Mouse (Mus musculus): Measurements from ENCODE around the gene Tle2. TPM values are rescaled to one million over a fixed set of nuclear protein-coding genes. Genes with fewer than 3 reads are reported as not detected.

Tle2 gene
- total RNA-seq (2021) = 10 to 100 TPM; 36.2 to 40.7 TPM
- long read RNA-seq, experiment 1, transcript Tle2-206 (19 exons, 2,735 nt) = major isoform, 6 of 39 reads
- long read RNA-seq, experiment 1, partial matches to known transcripts = 2 of 39 reads
- long read RNA-seq, experiment 1, other reads (novel, unspliced or antisense) = 26 of 39 reads
- long read RNA-seq, experiment 2, transcript Tle2-206 (19 exons, 2,735 nt) = major isoform, 6 of 53 reads
- long read RNA-seq, experiment 2, partial matches to known transcripts = 3 of 53 reads
- long read RNA-seq, experiment 2, other reads (novel, unspliced or antisense) = 39 of 53 reads

DNA sequence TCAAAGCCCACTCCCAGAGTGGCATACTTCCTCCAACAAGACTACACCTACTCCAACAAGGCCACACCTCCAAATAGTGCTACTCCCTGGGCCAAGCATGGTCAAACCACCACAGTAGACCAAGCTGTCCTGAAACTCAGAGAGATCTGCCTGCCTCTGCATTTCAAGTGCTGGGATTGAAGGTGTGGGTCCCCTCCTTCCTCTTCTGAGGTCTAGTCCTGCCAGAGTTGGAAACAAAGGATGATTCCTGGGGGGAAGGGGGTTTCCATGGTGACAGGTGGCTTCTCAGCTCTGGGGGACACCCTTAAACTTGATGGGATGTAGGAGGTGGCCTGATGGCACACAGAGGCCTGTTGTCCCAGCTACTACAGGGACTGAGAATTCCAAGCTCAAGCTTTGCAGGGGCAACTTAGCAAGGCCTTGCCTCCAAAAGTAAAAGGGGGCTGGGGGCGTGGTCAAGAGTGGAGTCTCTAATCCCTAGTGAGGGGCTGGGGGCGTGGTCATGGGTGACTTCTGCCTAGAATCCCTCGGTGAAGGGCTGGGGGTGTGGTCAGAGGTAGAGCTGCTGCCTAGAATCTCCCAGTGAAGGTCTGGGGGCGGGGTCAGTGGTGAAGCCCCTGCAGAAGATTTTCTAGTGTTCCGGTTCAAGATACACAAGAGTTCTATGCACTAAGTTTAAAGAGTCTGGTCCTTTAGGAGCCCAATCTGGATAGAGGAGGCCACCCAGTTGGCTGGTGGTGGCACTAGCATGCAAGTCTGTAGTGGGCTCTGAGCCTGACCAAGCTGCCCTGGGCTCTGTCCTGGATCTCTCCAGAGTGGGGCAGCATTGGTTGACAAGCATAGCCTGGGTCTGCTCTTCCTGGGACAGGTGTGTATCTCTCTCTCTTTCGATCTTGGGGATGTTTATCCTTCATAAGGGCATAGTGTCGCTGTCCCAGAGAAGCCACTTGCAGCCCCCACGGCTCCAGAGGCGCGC lies at the start of gene Tle2:
TSS of gene Tle2 (plus strand) at position 481 of the 976 bp plus-strand sequence.
- peak within 1 kb of the TSS; percentile 80 for H3K4me3 ChIP-seq
- H3K27ac ChIP-seq = peak within 1 kb of the TSS; percentile 79
- no peak for TF ChIP-seq CTCF (IDR thresholded peaks at IDR 0.05)
- intact Hi-C loops (cut with DNase I) = loop anchor here (2.0 kb wide), 1 partner anchor 22 kb away; no protein-coding TSS in a partner anchor
- no peak for DNase-seq (ENCODE audit: extremely low spot score in 1 of 2, low spot score in 2 of 2)

DNA sequence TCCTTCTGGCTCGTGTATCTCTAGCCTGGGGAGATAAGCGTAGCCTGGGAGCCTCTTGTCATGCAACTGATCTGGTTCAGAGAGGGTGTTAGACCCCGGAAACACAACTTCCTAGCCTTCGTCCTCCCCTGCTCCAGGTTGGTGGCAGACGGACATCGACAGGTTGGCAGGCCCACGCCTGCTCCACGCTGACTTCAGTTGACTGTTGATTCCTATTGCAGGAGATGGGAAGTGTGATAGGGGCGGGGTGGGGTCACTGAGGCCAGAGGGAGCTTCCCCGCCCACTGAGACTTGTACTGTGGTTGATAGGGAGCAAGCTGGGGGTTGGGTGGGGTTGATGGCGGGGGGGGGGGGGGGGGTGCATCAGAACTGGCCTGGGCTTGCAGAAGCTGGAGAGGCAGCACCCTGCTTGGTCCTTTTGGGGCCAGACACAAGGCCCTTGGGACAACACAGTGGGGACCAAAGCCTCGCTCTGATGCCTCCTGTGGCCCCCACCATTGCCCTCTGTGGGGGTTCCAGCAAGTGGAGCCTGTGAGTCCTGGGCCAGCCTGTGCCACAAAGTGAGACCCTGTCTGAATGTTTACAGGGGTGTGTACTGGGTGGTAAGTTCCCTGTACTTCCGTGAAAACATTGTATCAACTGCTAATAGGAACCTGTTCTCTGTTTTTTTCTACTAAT lies 49.2 kb upstream of the Tle2 start:
- no peak for DNase-seq (ENCODE audit: extremely low spot score in 1 of 2, low spot score in 2 of 2)
- intact Hi-C loops (cut with DNase I) = no loop called here

DNA sequence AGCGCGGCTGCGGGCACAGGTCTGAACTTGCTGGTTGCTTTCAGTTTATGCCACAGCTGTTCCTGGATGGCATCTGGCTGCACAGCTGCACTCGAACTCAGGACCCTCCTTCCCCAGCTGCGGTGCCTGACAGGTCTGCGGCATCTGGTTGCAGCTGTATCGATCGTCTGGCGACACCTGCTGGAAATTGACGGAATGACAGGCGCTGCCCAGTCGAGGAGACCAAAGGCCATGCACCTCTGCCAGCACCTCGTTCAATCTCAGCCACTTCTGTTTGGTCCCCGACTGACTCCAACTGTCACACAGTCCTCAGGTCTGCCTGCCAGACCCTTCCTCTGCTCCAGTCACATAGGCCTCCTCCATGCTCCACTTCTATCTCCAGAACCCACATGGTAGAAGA lies 47.6 kb upstream of the Tle2 start:
- TF ChIP-seq CTCF (IDR thresholded peaks at IDR 0.05) = peak; percentile 99
- Histone ChIP-seq H3K4me3 (no peak overlapping the region), H3K27ac (no peak overlapping the region)
- DNase-seq (ENCODE audit: extremely low spot score in 1 of 2, low spot score in 2 of 2) = peak; percentile 72 to 73
- intact Hi-C loops (cut with DNase I) = loop anchor here (1.0 kb wide), 1 partner anchor 24 kb away; no protein-coding TSS in a partner anchor

More for the DNA sequence above, 49.2 kb upstream of the Tle2 start:
- H3K27ac ChIP-seq = 0 out of 2 replicates have a peak overlapping the region, but pooled peaks have one; percentile 2
- no peak for TF ChIP-seq CTCF (IDR thresholded peaks at IDR 0.05)
- H3K4me3 ChIP-seq = no peak overlapping the region

DNA sequence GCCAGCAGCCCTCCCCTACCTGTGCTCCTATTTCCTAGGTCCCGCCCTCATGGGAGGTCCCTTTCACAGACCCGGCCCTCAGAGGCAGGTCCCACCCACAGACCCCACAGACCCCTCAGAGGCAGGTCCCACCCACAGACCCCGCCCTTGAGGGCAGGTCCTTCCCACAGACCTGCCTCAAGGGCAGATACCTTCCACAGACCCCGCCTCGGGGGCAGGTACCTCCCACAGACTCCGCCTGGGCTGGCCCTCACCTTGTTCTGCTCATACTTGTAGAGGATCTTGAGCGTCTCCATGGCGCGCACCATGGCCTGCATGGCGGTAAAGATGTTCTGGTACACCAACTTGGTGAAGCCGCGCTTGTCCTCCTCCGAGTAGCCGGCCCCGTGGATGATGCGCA lies 39.5 kb upstream of the Tle2 start:
- no peak for TF ChIP-seq CTCF (IDR thresholded peaks at IDR 0.05)
- intact Hi-C loops (cut with DNase I) = no loop called here
- Histone ChIP-seq H3K27ac (no peak overlapping the region), H3K4me3 (no peak overlapping the region)
- no peak for DNase-seq (ENCODE audit: extremely low spot score in 1 of 2, low spot score in 2 of 2)

DNA sequence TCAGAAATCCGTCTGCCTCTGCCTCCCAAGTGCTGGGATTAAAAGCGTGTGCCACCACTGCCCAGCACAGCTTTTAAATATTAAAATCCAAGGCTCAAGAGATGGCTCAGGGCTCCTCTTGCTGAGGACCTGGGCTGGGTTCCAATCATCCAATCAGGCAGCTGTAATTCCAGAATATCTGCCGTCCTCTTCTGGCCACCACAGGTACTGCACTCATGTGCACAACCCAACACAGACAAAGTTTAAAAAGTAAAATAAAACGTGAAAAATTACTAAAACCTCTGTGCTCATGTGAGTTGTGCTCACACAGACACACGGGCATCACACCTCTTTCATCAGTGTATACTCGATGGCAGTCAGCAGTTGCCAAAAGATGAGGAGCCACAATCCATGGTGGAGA lies 37.6 kb upstream of the Tle2 start:
- no peak overlapping the region for H3K27ac ChIP-seq
- DNase-seq (ENCODE audit: extremely low spot score in 1 of 2, low spot score in 2 of 2) = no peak
- intact Hi-C loops (cut with DNase I) = no loop called here
- H3K4me3 ChIP-seq = no peak overlapping the region
- peak; percentile 59 for TF ChIP-seq CTCF (IDR thresholded peaks at IDR 0.05)

DNA sequence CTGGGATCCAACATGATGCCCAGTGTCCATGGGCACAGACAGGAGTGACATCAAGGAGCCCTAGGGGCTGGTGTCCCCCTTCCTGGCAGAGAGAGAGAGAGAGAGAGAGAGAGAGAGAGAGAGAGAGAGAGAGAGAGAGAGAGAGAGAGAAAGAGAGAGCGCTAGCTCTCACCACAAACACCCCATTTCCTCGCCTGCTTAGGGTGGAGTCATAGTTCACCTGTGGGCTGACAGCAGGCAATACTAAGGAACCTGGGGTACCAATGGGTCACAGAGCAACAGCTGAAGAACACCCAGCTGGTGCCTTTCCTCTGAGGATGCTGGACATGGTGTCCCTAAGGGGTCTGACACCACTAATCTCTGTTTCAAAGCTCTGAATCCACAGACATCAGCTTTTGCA lies 36.9 kb upstream of the Tle2 start:
- no peak overlapping the region for H3K4me3 ChIP-seq
- intact Hi-C loops (cut with DNase I) = no loop called here
- no peak for DNase-seq (ENCODE audit: extremely low spot score in 1 of 2, low spot score in 2 of 2)
- TF ChIP-seq CTCF (IDR thresholded peaks at IDR 0.05) = no peak
- H3K27ac ChIP-seq = no peak overlapping the region

DNA sequence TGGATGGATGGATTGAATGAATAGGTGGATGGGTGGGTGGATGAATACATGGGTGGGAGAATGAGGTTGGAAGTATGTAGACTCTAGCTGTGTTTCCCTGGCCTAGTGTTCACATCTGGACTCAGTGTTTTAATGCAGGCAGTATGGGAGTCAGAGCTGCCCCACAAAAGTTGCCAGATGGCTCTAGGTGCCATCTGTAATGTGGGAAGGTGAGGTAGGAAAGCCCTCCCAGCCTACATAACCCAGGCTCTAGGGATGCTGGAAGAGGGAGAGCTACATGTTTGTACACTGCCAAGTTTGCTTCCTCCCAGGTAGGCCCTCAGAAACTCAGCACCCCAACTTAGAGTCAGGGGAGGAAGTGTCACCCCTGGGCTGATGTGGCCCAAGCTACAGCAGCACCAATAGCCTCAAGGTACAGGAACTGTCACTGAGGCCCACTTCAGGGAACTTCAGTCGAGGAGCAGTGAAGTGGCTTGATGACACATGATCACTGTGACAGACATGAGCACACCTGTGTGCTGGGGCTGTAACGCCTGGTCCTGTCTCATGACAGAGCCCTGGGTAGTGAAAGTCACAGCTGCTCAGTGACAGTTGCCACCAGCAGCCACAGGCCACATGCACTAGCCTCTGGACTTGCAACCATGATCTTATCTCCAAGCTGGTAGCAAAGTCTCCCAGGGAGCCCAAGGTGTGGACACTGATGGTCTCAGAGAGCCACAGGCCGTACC lies 35.9 kb upstream of the Tle2 start:
- 0 out of 2 replicates have a peak overlapping the region, but pooled peaks have one; percentile 24 for H3K27ac ChIP-seq
- H3K4me3 ChIP-seq = no peak overlapping the region
- TF ChIP-seq CTCF (IDR thresholded peaks at IDR 0.05) = no peak
- intact Hi-C loops (cut with DNase I) = loop anchor here (2.0 kb wide), 1 partner anchor 42 kb away; the partner anchor contains the start of gene Ncln
- DNase-seq (ENCODE audit: extremely low spot score in 1 of 2, low spot score in 2 of 2) = no peak

DNA sequence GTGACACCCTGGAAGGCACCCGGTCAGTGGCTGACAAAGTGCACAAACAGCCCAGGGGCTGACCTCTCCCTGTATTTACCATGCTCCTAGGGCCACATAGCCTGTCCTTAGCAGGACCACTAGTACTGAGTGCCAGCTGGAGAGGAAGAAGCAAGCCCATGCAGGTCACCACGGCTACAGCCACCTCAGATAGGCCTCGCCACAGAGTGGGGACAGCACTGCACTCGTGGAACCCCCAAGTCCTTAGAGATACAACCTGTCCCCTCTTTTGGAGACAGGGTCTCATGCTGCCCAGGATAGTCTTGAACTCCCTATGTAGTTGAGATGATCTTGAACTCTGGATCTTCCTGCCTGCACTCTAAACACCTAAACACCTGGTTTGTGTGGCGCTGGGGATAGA lies 33.0 kb upstream of the Tle2 start:
- Histone ChIP-seq H3K27ac (peak overlapping the region; percentile 48; the same call in 1 of the 2 replicates), H3K4me3 (no peak overlapping the region)
- no peak for DNase-seq (ENCODE audit: extremely low spot score in 1 of 2, low spot score in 2 of 2)
- TF ChIP-seq CTCF (IDR thresholded peaks at IDR 0.05) = no peak
- intact Hi-C loops (cut with DNase I) = no loop called here

DNA sequence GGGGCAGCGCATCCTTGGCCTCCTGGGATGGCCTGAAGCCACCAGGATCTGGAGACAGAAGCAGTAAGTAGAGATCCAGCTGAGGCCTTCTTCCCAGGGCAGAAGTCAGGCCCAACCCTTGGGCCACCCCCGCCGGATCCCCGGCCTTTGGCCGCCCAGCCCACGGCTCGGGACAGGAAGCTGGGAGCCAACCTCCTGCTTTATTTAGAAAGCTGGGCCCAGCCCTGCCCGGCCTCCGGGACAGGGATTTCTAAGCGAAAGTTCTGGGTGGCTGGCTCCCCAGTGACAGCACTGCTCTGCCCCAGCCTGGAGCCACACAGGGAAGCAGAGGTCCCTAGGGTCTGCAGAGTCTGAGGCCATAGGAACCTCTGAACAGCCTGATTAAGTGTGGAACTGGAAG lies 32.6 kb upstream of the Tle2 start:
- peak overlapping the region; percentile 12; the same call in 1 of the 2 replicates for H3K27ac ChIP-seq
- H3K4me3 ChIP-seq = no peak overlapping the region
- no peak for DNase-seq (ENCODE audit: extremely low spot score in 1 of 2, low spot score in 2 of 2)
- TF ChIP-seq CTCF (IDR thresholded peaks at IDR 0.05) = no peak
- intact Hi-C loops (cut with DNase I) = no loop called here

DNA sequence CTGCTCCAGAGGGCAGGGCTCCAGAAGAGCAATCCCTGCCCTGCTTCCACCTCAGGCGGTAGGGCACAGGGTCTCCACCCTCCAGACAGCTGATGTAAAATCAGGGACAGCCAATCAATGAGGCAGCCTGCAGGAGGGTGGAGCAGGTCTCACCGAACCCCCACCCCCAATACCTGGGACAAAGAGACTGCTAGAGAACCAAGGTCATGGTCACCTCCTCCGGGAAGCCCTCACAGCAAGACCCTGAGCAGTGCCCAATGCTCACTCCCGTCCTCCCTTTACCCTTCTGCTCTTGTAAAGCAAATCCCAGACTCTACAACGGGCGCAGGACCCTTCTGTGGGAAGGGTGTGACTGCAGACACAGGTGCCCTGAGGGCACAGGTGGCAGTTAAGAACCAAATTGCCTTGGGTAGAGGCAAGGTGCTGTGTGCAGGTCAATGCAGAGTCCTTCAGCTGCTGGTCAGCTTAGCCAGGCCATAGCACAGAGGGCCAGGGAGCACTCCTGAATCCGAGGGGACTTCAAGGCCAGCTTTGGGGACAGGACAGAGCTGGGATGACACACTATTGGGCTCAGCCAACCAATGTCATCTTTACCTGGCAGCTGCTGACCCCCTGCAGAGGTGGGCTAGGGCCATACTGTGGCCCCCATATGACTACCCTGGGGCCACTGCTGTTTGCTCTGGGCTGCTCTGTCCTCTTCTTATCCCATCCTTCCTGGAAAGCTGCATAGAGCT lies 31.5 kb upstream of the Tle2 start:
- intact Hi-C loops (cut with DNase I) = no loop called here

More for the DNA sequence above, 31.5 kb upstream of the Tle2 start:
- H3K27ac ChIP-seq = no peak overlapping the region
- H3K4me3 ChIP-seq = peak overlapping the region; percentile 87
- DNase-seq (ENCODE audit: extremely low spot score in 1 of 2, low spot score in 2 of 2) = no peak
- no peak for TF ChIP-seq CTCF (IDR thresholded peaks at IDR 0.05)

Measured in left cerebral cortex, adult 2 months (tissue).